Mouse (Mus musculus) retina, postnatal 1 day (tissue): ENCODE measurements at regions not wholly inside any gene's neighbourhood (a gene's known extent, or its start where the extent isn't known, plus 50 kb on each side); places are given as distances from the start of the nearest gene placed in this dataset.

Experiments used
- DNase-seq: peaks from one replicate; pipeline ENCODE4 v3.0.0-alpha.2; 2012

DNA sequence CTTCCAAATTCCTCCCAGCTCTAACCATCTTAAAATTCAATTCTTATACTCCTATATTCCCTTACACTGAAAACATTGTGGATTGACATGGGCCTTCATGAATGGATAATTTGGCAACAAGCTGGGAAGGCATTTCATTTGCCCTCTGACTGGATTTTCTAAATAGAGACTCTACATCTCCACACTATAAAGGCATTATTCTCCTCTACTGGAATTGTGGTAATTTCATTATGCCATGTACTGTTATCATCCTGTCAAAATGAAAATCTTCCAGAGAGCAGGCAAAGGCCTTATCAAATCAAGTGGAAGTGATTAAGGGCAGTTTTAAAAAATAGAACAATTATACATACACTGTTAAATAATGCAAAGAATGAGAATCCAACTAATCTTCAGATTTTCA, 184.8 kb downstream of the Thoc2 start:
- DNase-seq, result peak; percentile 4
